Mouse (Mus musculus) spleen, adult 10 weeks (tissue): Measurements from ENCODE around the gene Dctn2. TPM values are rescaled to one million over a fixed set of nuclear protein-coding genes. Genes with fewer than 3 reads are reported as not detected.

Experiments used
- polyA plus RNA-seq: library from polyadenylated mRNA; stranded (reverse); fragments of 350-450 nt; fragmentation: Illumina TruSeq; extraction: RNeasy Lipid Tissue Mini Kit (QIAGEN cat#74804); gene quantifications from one replicate; pipeline ENCODE4 v1.2.3, GENCODE M21; 2015; ENCODE audit warnings: low replicate concordance; ENCODE audit not compliant: insufficient read depth

Gene Dctn2
- polyA plus RNA-seq: 61.6 TPM

DNA sequence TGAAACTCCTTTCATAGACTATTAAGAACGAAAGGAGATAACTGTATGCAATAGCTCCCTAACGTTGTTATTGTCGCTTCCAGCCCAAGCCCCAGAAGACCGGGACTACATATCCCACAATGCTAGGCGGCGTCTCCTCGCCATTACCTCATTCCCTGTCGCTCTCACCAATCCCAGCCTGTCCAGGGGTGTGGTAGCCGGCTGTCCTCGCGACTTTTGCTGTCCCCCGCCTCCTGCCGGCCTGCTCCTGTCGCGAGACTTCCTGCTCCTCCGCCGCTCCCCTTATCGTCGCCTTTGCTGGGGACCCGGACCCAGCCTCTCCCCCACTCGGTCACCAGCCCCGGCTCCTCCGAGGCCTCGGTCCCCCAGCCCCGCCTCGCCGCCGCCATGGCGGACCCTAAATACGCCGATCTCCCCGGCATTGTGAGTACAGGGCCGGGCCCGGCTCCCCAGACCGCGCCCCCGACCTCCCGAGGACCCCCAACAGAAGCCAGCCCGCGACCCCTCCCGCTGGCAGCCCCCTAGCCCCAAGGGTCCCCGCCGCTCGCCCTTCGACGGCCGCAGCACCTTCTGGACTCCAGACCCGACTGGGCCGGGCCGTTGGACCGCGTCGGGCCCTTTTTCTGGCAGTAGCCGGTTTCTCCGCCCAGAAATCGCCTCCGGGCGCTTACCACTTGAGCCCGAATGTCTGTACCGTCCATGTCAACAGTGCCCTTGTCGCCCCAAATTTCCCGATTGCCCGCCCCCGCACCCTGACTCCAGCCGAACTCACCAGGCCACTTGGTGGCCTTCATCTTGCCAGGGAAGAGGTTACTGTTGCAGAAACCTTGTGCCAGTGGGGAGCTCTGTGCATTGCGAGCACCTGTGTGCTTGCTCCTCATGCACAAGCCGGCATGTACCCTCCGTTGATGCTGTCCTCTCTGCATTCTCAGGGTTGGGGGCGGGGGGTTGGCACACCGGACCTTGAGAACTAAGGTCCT is at the start of gene Dctn2:
Dctn2 (plus strand) TSS at position 257 of the 980 bp plus-strand sequence.

GRCm38 (mm10) chr10:127262548-127263398 is 3.4 kb upstream of the Dctn2 start, which contains the start of gene Kif5a:
Gene Kif5a (minus strand): TSS chr10:127263348.

GRCm38 (mm10) chr10:127288800-127289572 is 22.8 kb downstream of the Dctn2 start, which contains the start of gene Mbd6:
Gene Mbd6 (minus strand): TSS chr10:127289018.

DNA sequence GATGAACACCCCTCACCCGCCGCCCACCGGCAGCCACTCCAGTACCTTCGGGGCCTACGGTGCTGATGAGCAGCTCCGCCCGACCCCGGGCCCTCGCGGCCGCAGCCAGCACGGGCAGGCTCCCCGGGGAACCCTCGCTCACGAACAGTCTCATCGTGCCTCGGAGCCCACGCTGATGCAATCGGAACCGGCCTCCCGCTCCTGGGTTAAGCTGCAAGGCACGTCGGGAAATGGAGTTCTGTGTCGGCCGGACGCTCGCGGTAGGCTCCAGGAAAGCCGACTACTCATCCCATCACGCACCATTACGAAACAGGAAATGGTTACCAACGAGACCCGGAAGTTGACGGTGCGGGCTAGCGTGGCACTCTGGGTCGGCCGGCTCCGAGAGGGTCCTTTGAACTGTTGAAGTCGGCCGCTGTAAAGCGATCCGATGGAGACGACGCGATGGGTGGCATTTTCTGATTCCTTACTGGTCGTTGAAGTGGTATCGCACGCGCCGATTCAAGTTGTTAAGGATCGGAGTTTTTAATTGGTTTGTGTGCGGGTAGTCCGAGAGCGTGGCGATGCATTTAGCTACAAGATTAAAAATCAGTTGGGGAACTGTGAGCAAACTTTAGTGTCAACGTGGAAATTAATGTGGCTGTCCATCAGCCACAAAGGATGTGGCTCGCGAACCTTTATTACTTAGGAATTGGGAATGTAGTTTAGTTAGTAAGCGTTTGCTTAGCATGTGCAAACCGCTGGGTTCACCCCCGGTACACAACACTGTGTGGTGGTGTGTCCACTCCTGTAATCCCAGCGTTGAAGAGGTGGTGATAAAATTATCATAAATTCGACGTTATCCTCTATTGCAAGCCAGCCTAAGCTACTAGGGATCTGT is 45.5 kb downstream of the Dctn2 start, which contains the start of gene Mars:
Mars (minus strand) TSS at position 311 of the 880 bp plus-strand sequence.

DNA sequence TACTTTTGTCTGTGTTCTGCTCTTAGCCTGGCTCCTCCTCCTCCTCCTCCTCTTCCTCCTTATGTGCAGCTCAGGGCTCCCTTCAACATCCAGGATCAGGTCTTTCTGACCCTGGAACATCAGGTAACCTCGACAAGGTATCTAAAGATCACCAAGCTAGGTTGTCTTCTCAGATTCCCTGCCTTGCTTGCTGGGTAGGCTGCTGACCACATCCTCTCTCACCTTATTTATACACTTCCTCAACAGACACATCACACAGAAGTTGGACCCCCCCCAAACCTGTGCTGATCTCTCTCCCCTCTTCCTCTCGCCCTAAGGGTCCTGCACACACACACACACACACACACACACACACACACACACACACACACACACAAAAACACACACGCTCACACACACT is 55.5 kb downstream of the Dctn2 start, which contains the start of gene Arhgap9:
Arhgap9 (plus strand) TSS at position 344 of the 400 bp plus-strand sequence.

Other genes starting within 250 kb of the Dctn2 start
- 17.2 TPM for gene Tsfm, start 235.5 kb upstream of the Dctn2 start, polyA plus RNA-seq
- gene Mettl1, start 225.0 kb upstream of the Dctn2 start, polyA plus RNA-seq: 19.8 TPM
- gene Eef1akmt3, start 224.9 kb upstream of the Dctn2 start, polyA plus RNA-seq: 0.22 TPM
- gene Cyp27b1, start 218.1 kb upstream of the Dctn2 start, polyA plus RNA-seq: 0.25 TPM
- gene March9, start 206.2 kb upstream of the Dctn2 start, polyA plus RNA-seq: 1.4 TPM
- gene Cdk4, start 202.8 kb upstream of the Dctn2 start, polyA plus RNA-seq: 121 TPM
- gene Tspan31, start 196.1 kb upstream of the Dctn2 start, polyA plus RNA-seq: 72.3 TPM
- 15.7 TPM for gene Agap2, start 191.1 kb upstream of the Dctn2 start, polyA plus RNA-seq
- gene Os9, start 145.2 kb upstream of the Dctn2 start, polyA plus RNA-seq: 51.3 TPM
- gene B4galnt1, start 101.1 kb upstream of the Dctn2 start, polyA plus RNA-seq: 130 TPM
- 1.7 TPM for gene Slc26a10, start 85.7 kb upstream of the Dctn2 start, polyA plus RNA-seq
- 13.6 TPM for gene Arhgef25, start 76.3 kb upstream of the Dctn2 start, polyA plus RNA-seq
- 38.7 TPM for gene Dtx3, start 70.6 kb upstream of the Dctn2 start, polyA plus RNA-seq
- 37.1 TPM for gene Pip4k2c, start 54.8 kb upstream of the Dctn2 start, polyA plus RNA-seq
- gene Kif5a, start 3.0 kb upstream of the Dctn2 start, polyA plus RNA-seq: 1.6 TPM
- gene Mbd6, start 22.6 kb downstream of the Dctn2 start, polyA plus RNA-seq: 18.9 TPM
- 29.4 TPM for gene Mars, start 45.4 kb downstream of the Dctn2 start, polyA plus RNA-seq
- 70.2 TPM for gene Arhgap9, start 55.6 kb downstream of the Dctn2 start, polyA plus RNA-seq
- 0.39 TPM for gene Gli1, start 75.6 kb downstream of the Dctn2 start, polyA plus RNA-seq
- not detected for gene Inhbe, start 88.0 kb downstream of the Dctn2 start, polyA plus RNA-seq
- gene Inhbc, start 104.1 kb downstream of the Dctn2 start, polyA plus RNA-seq: not detected
- gene R3hdm2, start 114.0 kb downstream of the Dctn2 start, polyA plus RNA-seq: 99.4 TPM
- 3.6 TPM for gene Stac3, start 235.3 kb downstream of the Dctn2 start, polyA plus RNA-seq
- 1.8 TPM for gene Ndufa4l2, start 248.6 kb downstream of the Dctn2 start, polyA plus RNA-seq